Mouse (Mus musculus): ENCODE measurements at regions not wholly inside any gene's neighbourhood (a gene's known extent, or its start where the extent isn't known, plus 50 kb on each side); places are given as distances from the start of the nearest gene placed in this dataset.

GRCm38 (mm10) chr4:142485784-142486423, 246.7 kb upstream of the Kazn start:
- Histone ChIP-seq H3K27ac (ENCODE audit: low read length) (no peak overlapping the region), H3K4me1 (ENCODE audit: insufficient read depth, low read length) (no peaks in the 10 kb centered on the region), H3K27me3 (ENCODE audit: insufficient read depth, low read length) (no peaks in the 10 kb centered on the region), H3K9me3 (ENCODE audit: low read length) (no peaks in the 10 kb centered on the region), H3K4me3 (ENCODE audit: low read length) (no peak overlapping the region), H3K36me3 (ENCODE audit: insufficient read depth, low read length) (no peaks in the 10 kb centered on the region), H3K4me2 (replicated peaks; ENCODE audit: low read depth, low read length) (no peak overlapping the region), H3K9ac (replicated peaks; ENCODE audit: low read length) (no peak overlapping the region)
- 66% methylated on average over 4 of the region's 4 CpGs for WGBS
- peak; percentile 19; the same call in 1 of the 2 replicates for ATAC-seq (ENCODE audit: low FRiP score, low TSS enrichment)

GRCm38 (mm10) chr4:142475632-142476031, 236.4 kb upstream of the Kazn start:
- H3K27me3 ChIP-seq (ENCODE audit: insufficient read depth, low read length) = no peaks in the 10 kb centered on the region
- WGBS = 79% methylated on average over 10 of the region's 10 CpGs
- H3K4me1 ChIP-seq (ENCODE audit: insufficient read depth, low read length) = no peaks in the 10 kb centered on the region
- no peak overlapping the region for H3K27ac ChIP-seq (ENCODE audit: low read length)
- peaks cover 4% of the 10 kb centered on the region; the same call in 1 of the 2 replicates for H3K9me3 ChIP-seq (ENCODE audit: low read length)
- no peaks in the 10 kb centered on the region for H3K36me3 ChIP-seq (ENCODE audit: insufficient read depth, low read length)
- no peak overlapping the region for H3K4me2 ChIP-seq (replicated peaks; ENCODE audit: low read depth, low read length)
- H3K4me3 ChIP-seq (ENCODE audit: low read length) = no peak overlapping the region
- ATAC-seq (ENCODE audit: low FRiP score, low TSS enrichment) = no peak
- H3K9ac ChIP-seq (replicated peaks; ENCODE audit: low read length) = no peak overlapping the region

- no peak for ATAC-seq (ENCODE audit: low FRiP score, low TSS enrichment)
- no peak overlapping the region for H3K9ac ChIP-seq (replicated peaks; ENCODE audit: low read length)
- no peaks in the 10 kb centered on the region for H3K36me3 ChIP-seq (ENCODE audit: insufficient read depth, low read length)
- peaks cover 4% of the 10 kb centered on the region; the same call in 1 of the 2 replicates for H3K9me3 ChIP-seq (ENCODE audit: low read length)
- 85% methylated on average over 7 of the region's 7 CpGs for WGBS
- no peaks in the 10 kb centered on the region for H3K27me3 ChIP-seq (ENCODE audit: insufficient read depth, low read length)
- no peak overlapping the region for H3K27ac ChIP-seq (ENCODE audit: low read length)
- no peaks in the 10 kb centered on the region for H3K4me1 ChIP-seq (ENCODE audit: insufficient read depth, low read length)
- no peak overlapping the region for H3K4me3 ChIP-seq (ENCODE audit: low read length)
- no peak overlapping the region for H3K4me2 ChIP-seq (replicated peaks; ENCODE audit: low read depth, low read length)
Observed at GRCm38 (mm10) chr4:142474626-142475025, 235.4 kb upstream of the Kazn start.

- Histone ChIP-seq H3K4me3 (ENCODE audit: low read length) (no peak overlapping the region), H3K36me3 (ENCODE audit: insufficient read depth, low read length) (no peaks in the 10 kb centered on the region), H3K4me1 (ENCODE audit: insufficient read depth, low read length) (no peaks in the 10 kb centered on the region), H3K4me2 (replicated peaks; ENCODE audit: low read depth, low read length) (no peak overlapping the region), H3K27ac (ENCODE audit: low read length) (no peak overlapping the region), H3K27me3 (ENCODE audit: insufficient read depth, low read length) (no peaks in the 10 kb centered on the region), H3K9me3 (ENCODE audit: low read length) (peaks cover 4% of the 10 kb centered on the region; the same call in 1 of the 2 replicates), H3K9ac (replicated peaks; ENCODE audit: low read length) (no peak overlapping the region)
- ATAC-seq (ENCODE audit: low FRiP score, low TSS enrichment) = no peak
- WGBS = 69% methylated on average over 12 of the region's 12 CpGs
Observed at GRCm38 (mm10) chr4:142474018-142474417, 234.8 kb upstream of the Kazn start.

- Histone ChIP-seq H3K9ac (replicated peaks; ENCODE audit: low read length) (no peak overlapping the region), H3K9me3 (ENCODE audit: low read length) (peaks cover 4% of the 10 kb centered on the region; the same call in 1 of the 2 replicates), H3K4me1 (ENCODE audit: insufficient read depth, low read length) (no peaks in the 10 kb centered on the region), H3K4me3 (ENCODE audit: low read length) (no peak overlapping the region), H3K27me3 (ENCODE audit: insufficient read depth, low read length) (no peaks in the 10 kb centered on the region), H3K27ac (ENCODE audit: low read length) (no peak overlapping the region), H3K4me2 (replicated peaks; ENCODE audit: low read depth, low read length) (no peak overlapping the region), H3K36me3 (ENCODE audit: insufficient read depth, low read length) (no peaks in the 10 kb centered on the region)
- WGBS = 77% methylated on average over 8 of the region's 8 CpGs
- no peak for ATAC-seq (ENCODE audit: low FRiP score, low TSS enrichment)
Observed at GRCm38 (mm10) chr4:142473284-142473683, 234.1 kb upstream of the Kazn start.

GRCm38 (mm10) chr4:142472332-142472731, 233.1 kb upstream of the Kazn start:
- no peak overlapping the region for H3K9ac ChIP-seq (replicated peaks; ENCODE audit: low read length)
- peaks cover 4% of the 10 kb centered on the region; the same call in 1 of the 2 replicates for H3K9me3 ChIP-seq (ENCODE audit: low read length)
- H3K4me1 ChIP-seq (ENCODE audit: insufficient read depth, low read length) = no peaks in the 10 kb centered on the region
- no peaks in the 10 kb centered on the region for H3K36me3 ChIP-seq (ENCODE audit: insufficient read depth, low read length)
- no peak overlapping the region for H3K27ac ChIP-seq (ENCODE audit: low read length)
- H3K4me3 ChIP-seq (ENCODE audit: low read length) = no peak overlapping the region
- 87% methylated on average over 3 of the region's 3 CpGs for WGBS
- ATAC-seq (ENCODE audit: low FRiP score, low TSS enrichment) = no peak
- no peaks in the 10 kb centered on the region for H3K27me3 ChIP-seq (ENCODE audit: insufficient read depth, low read length)
- H3K4me2 ChIP-seq (replicated peaks; ENCODE audit: low read depth, low read length) = no peak overlapping the region

- Histone ChIP-seq H3K9me3 (ENCODE audit: low read length) (peaks cover 4% of the 10 kb centered on the region; the same call in 1 of the 2 replicates), H3K36me3 (ENCODE audit: insufficient read depth, low read length) (no peaks in the 10 kb centered on the region), H3K4me3 (ENCODE audit: low read length) (no peak overlapping the region), H3K4me2 (replicated peaks; ENCODE audit: low read depth, low read length) (no peak overlapping the region), H3K27me3 (ENCODE audit: insufficient read depth, low read length) (no peaks in the 10 kb centered on the region), H3K27ac (ENCODE audit: low read length) (no peak overlapping the region), H3K4me1 (ENCODE audit: insufficient read depth, low read length) (no peaks in the 10 kb centered on the region), H3K9ac (replicated peaks; ENCODE audit: low read length) (no peak overlapping the region)
- 86% methylated on average over 6 of the region's 6 CpGs for WGBS
- no peak for ATAC-seq (ENCODE audit: low FRiP score, low TSS enrichment)
Observed at GRCm38 (mm10) chr4:142470784-142471183, 231.6 kb upstream of the Kazn start.

GRCm38 (mm10) chr4:142467920-142468319, 228.7 kb upstream of the Kazn start:
- H3K27me3 ChIP-seq (ENCODE audit: insufficient read depth, low read length) = no peaks in the 10 kb centered on the region
- no peak overlapping the region for H3K4me3 ChIP-seq (ENCODE audit: low read length)
- H3K36me3 ChIP-seq (ENCODE audit: insufficient read depth, low read length) = peaks cover 4% of the 10 kb centered on the region; the same call in 1 of the 2 replicates
- H3K9me3 ChIP-seq (ENCODE audit: low read length) = peaks cover 12% of the 10 kb centered on the region; the same call in 1 of the 2 replicates
- no peak for ATAC-seq (ENCODE audit: low FRiP score, low TSS enrichment)
- 65% methylated on average over 6 of the region's 6 CpGs for WGBS
- no peak overlapping the region for H3K4me2 ChIP-seq (replicated peaks; ENCODE audit: low read depth, low read length)
- H3K27ac ChIP-seq (ENCODE audit: low read length) = no peak overlapping the region
- no peak overlapping the region for H3K9ac ChIP-seq (replicated peaks; ENCODE audit: low read length)
- no peaks in the 10 kb centered on the region for H3K4me1 ChIP-seq (ENCODE audit: insufficient read depth, low read length)

GRCm38 (mm10) chr4:142465226-142465625, 226.0 kb upstream of the Kazn start:
- no peak for ATAC-seq (ENCODE audit: low FRiP score, low TSS enrichment)
- Histone ChIP-seq H3K27me3 (ENCODE audit: insufficient read depth, low read length) (no peaks in the 10 kb centered on the region), H3K9ac (replicated peaks; ENCODE audit: low read length) (no peak overlapping the region), H3K36me3 (ENCODE audit: insufficient read depth, low read length) (peaks cover 4% of the 10 kb centered on the region; the same call in 1 of the 2 replicates), H3K4me2 (replicated peaks; ENCODE audit: low read depth, low read length) (no peak overlapping the region), H3K27ac (ENCODE audit: low read length) (no peak overlapping the region), H3K9me3 (ENCODE audit: low read length) (peaks cover 9% of the 10 kb centered on the region; the same call in 1 of the 2 replicates), H3K4me1 (ENCODE audit: insufficient read depth, low read length) (no peaks in the 10 kb centered on the region), H3K4me3 (ENCODE audit: low read length) (no peak overlapping the region)
- 77% methylated on average over 4 of the region's 4 CpGs for WGBS

- no peak overlapping the region for H3K27ac ChIP-seq (ENCODE audit: low read length)
- H3K4me3 ChIP-seq (ENCODE audit: low read length) = no peak overlapping the region
- H3K27me3 ChIP-seq (ENCODE audit: insufficient read depth, low read length) = no peaks in the 10 kb centered on the region
- no peak overlapping the region for H3K4me2 ChIP-seq (replicated peaks; ENCODE audit: low read depth, low read length)
- no peak for ATAC-seq (ENCODE audit: low FRiP score, low TSS enrichment)
- H3K9me3 ChIP-seq (ENCODE audit: low read length) = peaks cover 9% of the 10 kb centered on the region; the same call in 1 of the 2 replicates
- 83% methylated on average over 6 of the region's 6 CpGs for WGBS
- peaks cover 4% of the 10 kb centered on the region; the same call in 1 of the 2 replicates for H3K36me3 ChIP-seq (ENCODE audit: insufficient read depth, low read length)
- H3K9ac ChIP-seq (replicated peaks; ENCODE audit: low read length) = no peak overlapping the region
- H3K4me1 ChIP-seq (ENCODE audit: insufficient read depth, low read length) = no peaks in the 10 kb centered on the region
Observed at GRCm38 (mm10) chr4:142464066-142464465, 224.9 kb upstream of the Kazn start.

All from kidney, embryonic 16.5 days (tissue).